19 mouse cellular contexts compared by ENCODE assay signal in genomic region chr4:129507434-129508236, GRCm38 (mm10). TPM values are rescaled to one million over a fixed set of nuclear protein-coding genes. Genes with fewer than 3 reads are reported as not detected.
DNase-seq lines count a peak whose midpoint lies in the region; ATAC-seq and TF ChIP-seq lines count a peak whose summit lies in the region.
"Had no signal": no experiment of that assay in that cellular context is flagged by ENCODE, and none has a peak within 500 bp of the region (broad histone marks: within the 10 kb centered on the region; RNA-seq: fewer than 3 reads in every experiment).

No protein-coding gene starts in this region.

- peaks cover 53% of the 10 kb centered on the region for H3K4me1 ChIP-seq in hindbrain, embryonic 10.5 days (replicated peaks)
- H3K4me1 ChIP-seq in hindbrain, embryonic 12.5 days, result peaks cover 34% of the 10 kb centered on the region
- H3K4me1 ChIP-seq in CH12.LX (ENCODE audit: control insufficient read depth in 1 of 2, insufficient read depth in 2 of 2), result peaks cover 7 to 61% of the 10 kb centered on the region in 2 experiments

- peak overlapping the region; percentile 8; the same call in 1 of the 2 replicates for H3K27ac ChIP-seq in hindbrain, embryonic 10.5 days
- no peak overlapping the region for H3K27ac ChIP-seq in hindbrain, embryonic 12.5 days
- H3K27ac ChIP-seq in CH12.LX (ENCODE audit: insufficient read depth, low read depth), result peak overlapping the region; percentile 18; the same call in 1 of the 2 replicates
- H3K27ac ChIP-seq: embryonic facial prominence, embryonic 13.5 days; hindbrain, embryonic 14.5 days; limb, embryonic 13.5 days; stomach, embryonic 15.5 days had no signal

- no peak for DNase-seq in hindbrain, embryonic 10.5 days (ENCODE audit: low spot score)
- DNase-seq in CH12.LX (ENCODE audit: extremely low read depth), result peak; percentile 74
- no peak for DNase-seq in thymus, postnatal 0 days (ENCODE audit: low spot score)
- DNase-seq in lung, postnatal 25 days (ENCODE audit: low spot score), result no peak
- DNase-seq: cerebellum, adult 11-12 months; kidney, adult 11 months; kidney, postnatal 14 days; layer of hippocampus, adult 9-11 months; lung, postnatal 4 days had no signal

- no peaks in the 10 kb centered on the region for H3K9me3 ChIP-seq in hindbrain, embryonic 10.5 days
- no peaks in the 10 kb centered on the region for H3K9me3 ChIP-seq in hindbrain, embryonic 12.5 days (replicated peaks)
- H3K9me3 ChIP-seq in CH12.LX (replicated peaks; ENCODE audit: low read length), result no peaks in the 10 kb centered on the region
- H3K9me3 ChIP-seq: embryonic facial prominence, embryonic 13.5 days; limb, embryonic 13.5 days; stomach, embryonic 15.5 days had no signal

- TF ChIP-seq CTCF in CH12.LX (conservative IDR thresholded peaks at IDR 0.05 in 1 of 2, IDR thresholded peaks at IDR 0.05 in 1 of 2; ENCODE audit: low read depth in 2 of 2, low read length in 2 of 2), result no peak

- H3K79me2 ChIP-seq in CH12.LX (replicated peaks; ENCODE audit: control insufficient read depth, extremely low read depth, insufficient read depth, poor library complexity, severe bottlenecking), result no peaks in the 10 kb centered on the region

- no peak overlapping the region for H3K4me2 ChIP-seq in hindbrain, embryonic 12.5 days (replicated peaks)
- H3K4me2 ChIP-seq in CH12.LX (ENCODE audit: insufficient read depth, low read depth, poor library complexity, severe bottlenecking), result peak overlapping the region; percentile 88
- H3K4me2 ChIP-seq: embryonic facial prominence, embryonic 13.5 days; hindbrain, embryonic 14.5 days; limb, embryonic 13.5 days; stomach, embryonic 15.5 days had no signal

- no peak for ATAC-seq in hindbrain, embryonic 12.5 days (ENCODE audit: low FRiP score)
- peak; percentile 68 for ATAC-seq in granulocyte monocyte progenitor cell, adult 5-6 weeks (replicated peaks; ENCODE audit: poor library complexity, severe bottlenecking)
- peak; percentile 49; the same call in 1 of the 2 replicates for ATAC-seq in neutrophil, adult 5-6 weeks (ENCODE audit: extremely low read depth, insufficient number of reproducible peaks, low FRiP score, poor library complexity, severe bottlenecking)

- dilution Hi-C loops in CH12.LX (cut with MboI; ENCODE audit: extremely low pct_ligation_motif_present, extremely low pct_unique_long_range_greater_than_20kb, low sequenced_read_pairs), result no loop called here

- 0 out of 2 replicates have a peak, but pooled peaks have one; percentile 24 for TF ChIP-seq POLR2A in CH12.LX (IDR thresholded peaks at IDR 0.05; ENCODE audit: low read depth, low read length)

- TF ChIP-seq EP300 in CH12.LX (IDR thresholded peaks at IDR 0.05; ENCODE audit: low read length), result peak; percentile 62

- no peak overlapping the region for H3K4me3 ChIP-seq in hindbrain, embryonic 10.5 days
- no peak overlapping the region for H3K4me3 ChIP-seq in hindbrain, embryonic 12.5 days
- peak overlapping the region in 2 of 3 experiments; percentile 24 to 47 for H3K4me3 ChIP-seq in CH12.LX (replicated peaks in 1 of 3; ENCODE audit: low read depth in 2 of 3, low read length in 2 of 3, poor library complexity in 1 of 3)
- H3K4me3 ChIP-seq: embryonic facial prominence, embryonic 13.5 days; limb, embryonic 13.5 days; stomach, embryonic 15.5 days had no signal

- in situ Hi-C loops in CH12.LX (cut with MboI; ENCODE audit: low pct_ligation_motif_present, low pct_unique_long_range_greater_than_20kb, low sequenced_read_pairs), result no loop called here

- no peaks in the 10 kb centered on the region for H3K36me3 ChIP-seq in hindbrain, embryonic 10.5 days
- H3K36me3 ChIP-seq in hindbrain, embryonic 12.5 days, result no peaks in the 10 kb centered on the region
- H3K36me3 ChIP-seq in CH12.LX (replicated peaks in 1 of 2; ENCODE audit: control insufficient read depth in 1 of 2, insufficient read depth in 1 of 2, low read length in 1 of 2), result no peaks in the 10 kb centered on the region
- H3K36me3 ChIP-seq: embryonic facial prominence, embryonic 13.5 days; limb, embryonic 13.5 days; stomach, embryonic 15.5 days had no signal

- 68% methylated on average over 9 of the region's 10 CpGs for WGBS in hindbrain, embryonic 10.5 days
- WGBS in hindbrain, embryonic 12.5 days, result 67% methylated on average over 9 of the region's 10 CpGs

- no peaks in the 10 kb centered on the region for H3K27me3 ChIP-seq in hindbrain, embryonic 10.5 days (ENCODE audit: insufficient read depth, poor library complexity, severe bottlenecking)
- H3K27me3 ChIP-seq in hindbrain, embryonic 12.5 days, result no peaks in the 10 kb centered on the region
- peaks cover 4% of the 10 kb centered on the region for H3K27me3 ChIP-seq in CH12.LX (replicated peaks)
- H3K27me3 ChIP-seq: embryonic facial prominence, embryonic 13.5 days; limb, embryonic 13.5 days; stomach, embryonic 15.5 days had no signal

- no peak for TF ChIP-seq RAD21 in CH12.LX (IDR thresholded peaks at IDR 0.05; ENCODE audit: low read depth, low read length)

- no peak overlapping the region for H3K9ac ChIP-seq in hindbrain, embryonic 12.5 days
- H3K9ac ChIP-seq in CH12.LX (ENCODE audit: insufficient read depth, low read depth), result 0 out of 2 replicates have a peak overlapping the region, but pooled peaks have one; percentile 4
- H3K9ac ChIP-seq: embryonic facial prominence, embryonic 13.5 days; hindbrain, embryonic 14.5 days; limb, embryonic 13.5 days; stomach, embryonic 15.5 days had no signal

TF ChIP-seq in CH12.LX, 34 proteins besides CTCF, POLR2A, EP300 and RAD21 (continues in another document):
- TF ChIP-seq RCOR1 (conservative IDR thresholded peaks at IDR 0.05; ENCODE audit: low read depth, low read length), result no peak
- no peak for TF ChIP-seq CHD1 (IDR thresholded peaks at IDR 0.05; ENCODE audit: low read depth, low read length)
- TF ChIP-seq NRF1 (IDR thresholded peaks at IDR 0.05; ENCODE audit: low read depth, low read length), result peak; percentile 75
- TF ChIP-seq MAX (IDR thresholded peaks at IDR 0.05; ENCODE audit: low read length), result peak; percentile 74

RNA-seq across cellular contexts. Expression of gene Marcksl1, which starts 5.7 kb away (rescaled TPM):
- 1,645 and 2,027 TPM in 2 replicates for polyA plus RNA-seq in hindbrain, embryonic 10.5 days (2016; fragmentation: Nextera tagmentation; extraction: Ambion mirVana)
- polyA plus RNA-seq in hindbrain, embryonic 12.5 days (2016; fragmentation: Nextera tagmentation; extraction: Ambion mirVana), result 1,978 and 2,031 TPM in 2 replicates
- total RNA-seq in CH12.LX (2012; rRNA removed) (194 and 195 TPM in 2 replicates), CH12.LX (2014; rRNA removed) (260 and 265 TPM in 2 replicates)
- polyA plus RNA-seq in CH12.LX (2012; ENCODE audit: insufficient read length, low read depth), result 423 and 494 TPM in 2 replicates
- 27.6 and 45.5 TPM in 2 replicates for total RNA-seq in granulocyte monocyte progenitor cell, adult 5-6 weeks (2014; fragmentation: Nextera tagmentation)
- total RNA-seq in granulocyte monocyte progenitor cell, adult 5-6 weeks (2017), result 28.4 and 29.9 TPM in 2 replicates
- 97.5 and 100 TPM in 2 replicates for total RNA-seq in neutrophil, adult 5-6 weeks (2017)
- 382 and 399 TPM in 2 replicates for polyA plus RNA-seq in thymus, postnatal 0 days (2015; fragmentation: Nextera tagmentation; extraction: Ambion mirVana)

RNA-seq across cellular contexts. Expression of gene Fam229a, which starts 16.6 kb away (rescaled TPM):
- polyA plus RNA-seq in hindbrain, embryonic 10.5 days (2016; fragmentation: Nextera tagmentation; extraction: Ambion mirVana), result 0.41 TPM in 1 of 2 replicates, not detected in the other
- polyA plus RNA-seq in hindbrain, embryonic 12.5 days (2016; fragmentation: Nextera tagmentation; extraction: Ambion mirVana), result 0.46 TPM in 1 of 2 replicates, not detected in the other
- total RNA-seq in CH12.LX (2012; rRNA removed) (not detected in 2 replicates), CH12.LX (2014; rRNA removed) (not detected in 2 replicates)
- polyA plus RNA-seq in CH12.LX (2012; ENCODE audit: insufficient read length, low read depth), result not detected in 2 replicates
- not detected in 2 replicates for total RNA-seq in granulocyte monocyte progenitor cell, adult 5-6 weeks (2014; fragmentation: Nextera tagmentation)
- not detected in 2 replicates for total RNA-seq in granulocyte monocyte progenitor cell, adult 5-6 weeks (2017)
- total RNA-seq in neutrophil, adult 5-6 weeks (2017), result not detected in 2 replicates
- polyA plus RNA-seq in thymus, postnatal 0 days (2015; fragmentation: Nextera tagmentation; extraction: Ambion mirVana), result 0.62 TPM in 1 of 2 replicates, not detected in the other
- total RNA-seq: adrenal gland, adult 2 months; gastrocnemius, postnatal 4 days; midbrain, postnatal 0 days had no signal
- polyA plus RNA-seq: embryonic facial prominence, embryonic 13.5 days; limb, embryonic 13.5 days had no signal

RNA-seq across cellular contexts. Expression of gene Tssk3, which starts 16.8 kb away (rescaled TPM):
- polyA plus RNA-seq in hindbrain, embryonic 10.5 days (2016; fragmentation: Nextera tagmentation; extraction: Ambion mirVana), result not detected in 2 replicates
- not detected in 2 replicates for polyA plus RNA-seq in hindbrain, embryonic 12.5 days (2016; fragmentation: Nextera tagmentation; extraction: Ambion mirVana)
- total RNA-seq in CH12.LX (2012; rRNA removed), result 0.13 TPM in 1 of 2 replicates, not detected in the other
- total RNA-seq in CH12.LX (2014; rRNA removed), result not detected in 2 replicates
- not detected in 2 replicates for polyA plus RNA-seq in CH12.LX (2012; ENCODE audit: insufficient read length, low read depth)
- total RNA-seq in granulocyte monocyte progenitor cell, adult 5-6 weeks (2014; fragmentation: Nextera tagmentation), result not detected in 2 replicates
- not detected in 2 replicates for total RNA-seq in granulocyte monocyte progenitor cell, adult 5-6 weeks (2017)
- total RNA-seq in neutrophil, adult 5-6 weeks (2017), result not detected in 2 replicates
- polyA plus RNA-seq in thymus, postnatal 0 days (2015; fragmentation: Nextera tagmentation; extraction: Ambion mirVana), result 0.09 TPM in 1 of 2 replicates, not detected in the other
- total RNA-seq: adrenal gland, adult 2 months; gastrocnemius, postnatal 4 days had no signal
- polyA plus RNA-seq: adrenal gland, adult 2 months; embryonic facial prominence, embryonic 13.5 days; limb, embryonic 13.5 days; stomach, embryonic 15.5 days had no signal

RNA-seq across cellular contexts. Expression of gene Hdac1, which starts 34.9 kb away (rescaled TPM):
- polyA plus RNA-seq in hindbrain, embryonic 10.5 days (2016; fragmentation: Nextera tagmentation; extraction: Ambion mirVana), result 241 and 286 TPM in 2 replicates
- 168 and 178 TPM in 2 replicates for polyA plus RNA-seq in hindbrain, embryonic 12.5 days (2016; fragmentation: Nextera tagmentation; extraction: Ambion mirVana)
- 71.7 and 75.4 TPM in 2 replicates for total RNA-seq in CH12.LX (2012; rRNA removed)
- total RNA-seq in CH12.LX (2014; rRNA removed), result 104 and 106 TPM in 2 replicates
- 231 and 233 TPM in 2 replicates for polyA plus RNA-seq in CH12.LX (2012; ENCODE audit: insufficient read length, low read depth)
- total RNA-seq in granulocyte monocyte progenitor cell, adult 5-6 weeks (2014; fragmentation: Nextera tagmentation), result 109 and 142 TPM in 2 replicates
- total RNA-seq in granulocyte monocyte progenitor cell, adult 5-6 weeks (2017), result 62.6 and 74.9 TPM in 2 replicates
- total RNA-seq in neutrophil, adult 5-6 weeks (2017), result 81.6 and 87.7 TPM in 2 replicates
- polyA plus RNA-seq in thymus, postnatal 0 days (2015; fragmentation: Nextera tagmentation; extraction: Ambion mirVana), result 310 and 317 TPM in 2 replicates

RNA-seq across cellular contexts. Expression of gene Bsdc1, which starts 46.3 kb away (rescaled TPM):
- polyA plus RNA-seq in hindbrain, embryonic 10.5 days (2016; fragmentation: Nextera tagmentation; extraction: Ambion mirVana), result 22.2 and 24.8 TPM in 2 replicates
- polyA plus RNA-seq in hindbrain, embryonic 12.5 days (2016; fragmentation: Nextera tagmentation; extraction: Ambion mirVana), result 33.0 TPM in 2 replicates
- 20.2 and 20.4 TPM in 2 replicates for total RNA-seq in CH12.LX (2012; rRNA removed)
- total RNA-seq in CH12.LX (2014; rRNA removed), result 19.3 and 20.6 TPM in 2 replicates
- 16.1 and 27.2 TPM in 2 replicates for polyA plus RNA-seq in CH12.LX (2012; ENCODE audit: insufficient read length, low read depth)
- total RNA-seq in granulocyte monocyte progenitor cell, adult 5-6 weeks (2014; fragmentation: Nextera tagmentation), result 14.7 and 32.8 TPM in 2 replicates
- total RNA-seq in granulocyte monocyte progenitor cell, adult 5-6 weeks (2017), result 17.9 and 23.1 TPM in 2 replicates
- 94.7 and 122 TPM in 2 replicates for total RNA-seq in neutrophil, adult 5-6 weeks (2017)
- polyA plus RNA-seq in thymus, postnatal 0 days (2015; fragmentation: Nextera tagmentation; extraction: Ambion mirVana), result 18.4 and 19.1 TPM in 2 replicates

Comparison
In these comparisons a context has a peak if more than half of its experiments do, and no peak if none do; other contexts are left out.
1. H3K4me3 ChIP-seq: peak in CH12.LX (2 of 3); none in hindbrain, embryonic 10.5 days (single experiment) and hindbrain, embryonic 12.5 days (single experiment).